Mouse (Mus musculus): ENCODE data around the gene Vldlr. TPM values are rescaled to one million over a fixed set of nuclear protein-coding genes. Genes with fewer than 3 reads are reported as not detected.

Gene Vldlr
- 3.1 and 7.6 TPM in 2 replicates for polyA plus RNA-seq (2012; rRNA removed)

GRCm38 (mm10) chr19:27216318-27216717 is at the start of gene Vldlr:
Vldlr (plus strand) TSS chr19:27216484.

Other genes starting within 250 kb of the Vldlr start
- gene Kcnv2, start 106.1 kb downstream of the Vldlr start, polyA plus RNA-seq (2012; rRNA removed) = not detected in 2 replicates
- 3.2 and 4.6 TPM in 2 replicates for gene Pum3, start 213.3 kb downstream of the Vldlr start, polyA plus RNA-seq (2012; rRNA removed)

All from stomach, adult 2 months (tissue).